Mouse (Mus musculus): ENCODE measurements at regions not wholly inside any gene's neighbourhood (a gene's known extent, or its start where the extent isn't known, plus 50 kb on each side); places are given as distances from the start of the nearest gene placed in this dataset.

GRCm38 (mm10) chr14:86431215-86431816 lies 709.7 kb downstream of the Diaph3 start:
- H3K36me3 ChIP-seq (ENCODE audit: control insufficient read depth, insufficient read depth, low read length): no peaks in the 10 kb centered on the region
- ATAC-seq (ENCODE audit: insufficient number of reproducible peaks, low FRiP score, low TSS enrichment, low read depth) (no peak), DNase-seq (ENCODE audit: low spot score) (no peak)
- no peak overlapping the region for H3K27ac ChIP-seq (replicated peaks; ENCODE audit: low read depth, low read length)
- no peaks in the 10 kb centered on the region for H3K4me1 ChIP-seq (ENCODE audit: control insufficient read depth, insufficient read depth, low read length)
- H3K4me3 ChIP-seq (ENCODE audit: low read depth, low read length): no peak overlapping the region
- H3K9ac ChIP-seq (ENCODE audit: low read length): no peak overlapping the region
- no peak overlapping the region for H3K4me2 ChIP-seq (ENCODE audit: low read depth, severe bottlenecking)
- H3K9me3 ChIP-seq (ENCODE audit: control insufficient read depth, low read length): no peaks in the 10 kb centered on the region
- 48% methylated on average over 6 of the region's 6 CpGs for WGBS
- no peaks in the 10 kb centered on the region for H3K27me3 ChIP-seq (ENCODE audit: control insufficient read depth, insufficient read depth, low read length)

DNA sequence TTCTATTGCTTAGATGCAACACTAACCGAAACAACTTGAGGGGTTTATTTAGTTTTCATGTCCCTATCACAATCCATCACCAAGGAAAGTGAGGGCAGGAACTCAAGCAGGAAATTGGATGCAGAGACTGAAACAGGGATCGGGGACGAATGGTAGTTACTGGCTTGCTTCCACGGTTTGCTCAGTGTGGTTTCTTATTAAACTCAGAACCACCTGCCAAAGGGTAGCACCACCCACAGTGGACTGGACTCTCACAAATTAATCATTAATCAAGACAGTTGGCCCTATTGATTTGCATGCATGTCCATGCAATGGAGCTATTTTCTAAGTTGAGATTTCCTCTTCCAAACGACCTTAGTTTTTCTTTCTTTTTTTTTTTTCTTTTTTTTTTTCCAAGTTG lies 719.2 kb downstream of the Diaph3 start:
- WGBS: 56% methylated on average over 5 of the region's 5 CpGs
- no peaks in the 10 kb centered on the region for H3K9me3 ChIP-seq (ENCODE audit: control insufficient read depth, low read length)
- H3K4me3 ChIP-seq (ENCODE audit: low read depth, low read length): no peak overlapping the region
- H3K9ac ChIP-seq (ENCODE audit: low read length): no peak overlapping the region
- no peak for DNase-seq (ENCODE audit: low spot score)
- no peaks in the 10 kb centered on the region for H3K27me3 ChIP-seq (ENCODE audit: control insufficient read depth, insufficient read depth, low read length)
- no peaks in the 10 kb centered on the region for H3K36me3 ChIP-seq (ENCODE audit: control insufficient read depth, insufficient read depth, low read length)
- no peak overlapping the region for H3K27ac ChIP-seq (replicated peaks; ENCODE audit: low read depth, low read length)
- H3K4me2 ChIP-seq (ENCODE audit: low read depth, severe bottlenecking): no peak overlapping the region
- no peak for ATAC-seq (ENCODE audit: insufficient number of reproducible peaks, low FRiP score, low TSS enrichment, low read depth)
- no peaks in the 10 kb centered on the region for H3K4me1 ChIP-seq (ENCODE audit: control insufficient read depth, insufficient read depth, low read length)

- peak; percentile 62; the same call in 1 of the 2 replicates for ATAC-seq (ENCODE audit: insufficient number of reproducible peaks, low FRiP score, low TSS enrichment, low read depth)
- H3K4me2 ChIP-seq (ENCODE audit: low read depth, severe bottlenecking): no peak overlapping the region
- 80% methylated on average over 3 of the region's 3 CpGs for WGBS
- no peak overlapping the region for H3K4me3 ChIP-seq (ENCODE audit: low read depth, low read length)
- no peak overlapping the region for H3K27ac ChIP-seq (replicated peaks; ENCODE audit: low read depth, low read length)
- no peak overlapping the region for H3K9ac ChIP-seq (ENCODE audit: low read length)
- DNase-seq (ENCODE audit: low spot score): no peak
- H3K36me3 ChIP-seq (ENCODE audit: control insufficient read depth, insufficient read depth, low read length): no peaks in the 10 kb centered on the region
- no peaks in the 10 kb centered on the region for H3K27me3 ChIP-seq (ENCODE audit: control insufficient read depth, insufficient read depth, low read length)
- no peaks in the 10 kb centered on the region for H3K9me3 ChIP-seq (ENCODE audit: control insufficient read depth, low read length)
- no peaks in the 10 kb centered on the region for H3K4me1 ChIP-seq (ENCODE audit: control insufficient read depth, insufficient read depth, low read length)
Measured at GRCm38 (mm10) chr14:86419959-86420598, 721.0 kb downstream of the Diaph3 start.

DNA sequence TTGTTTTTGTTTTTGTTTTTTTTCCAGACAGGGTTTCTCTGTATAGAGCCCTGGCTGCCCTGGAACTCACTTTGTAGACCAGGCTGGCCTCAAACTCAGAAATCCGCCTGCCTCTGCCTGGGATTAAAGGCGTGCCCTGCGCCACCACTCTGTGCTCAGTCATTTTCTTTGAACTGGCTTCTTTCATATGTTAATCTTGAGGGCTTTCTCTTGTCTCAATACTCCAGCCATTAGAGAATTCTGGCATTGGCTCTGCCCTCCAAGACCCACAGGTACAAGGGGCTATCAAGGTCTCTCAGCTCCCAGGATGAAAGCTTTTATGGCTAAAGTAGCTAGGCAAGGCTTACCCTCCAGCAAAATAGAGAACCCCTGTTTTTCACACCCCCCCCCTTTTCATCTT lies 744.2 kb downstream of the Diaph3 start:
- 86% methylated on average over 3 of the region's 3 CpGs for WGBS
- no peak overlapping the region for H3K4me3 ChIP-seq (ENCODE audit: low read depth, low read length)
- no peak overlapping the region for H3K9ac ChIP-seq (ENCODE audit: low read length)
- ATAC-seq (ENCODE audit: insufficient number of reproducible peaks, low FRiP score, low TSS enrichment, low read depth) (no peak), DNase-seq (ENCODE audit: low spot score) (no peak)
- peaks cover 3% of the 10 kb centered on the region; the same call in 1 of the 2 replicates for H3K27me3 ChIP-seq (ENCODE audit: control insufficient read depth, insufficient read depth, low read length)
- no peaks in the 10 kb centered on the region for H3K4me1 ChIP-seq (ENCODE audit: control insufficient read depth, insufficient read depth, low read length)
- H3K4me2 ChIP-seq (ENCODE audit: low read depth, severe bottlenecking): no peak overlapping the region
- H3K27ac ChIP-seq (replicated peaks; ENCODE audit: low read depth, low read length): no peak overlapping the region
- H3K36me3 ChIP-seq (ENCODE audit: control insufficient read depth, insufficient read depth, low read length): no peaks in the 10 kb centered on the region
- no peaks in the 10 kb centered on the region for H3K9me3 ChIP-seq (ENCODE audit: control insufficient read depth, low read length)

DNA sequence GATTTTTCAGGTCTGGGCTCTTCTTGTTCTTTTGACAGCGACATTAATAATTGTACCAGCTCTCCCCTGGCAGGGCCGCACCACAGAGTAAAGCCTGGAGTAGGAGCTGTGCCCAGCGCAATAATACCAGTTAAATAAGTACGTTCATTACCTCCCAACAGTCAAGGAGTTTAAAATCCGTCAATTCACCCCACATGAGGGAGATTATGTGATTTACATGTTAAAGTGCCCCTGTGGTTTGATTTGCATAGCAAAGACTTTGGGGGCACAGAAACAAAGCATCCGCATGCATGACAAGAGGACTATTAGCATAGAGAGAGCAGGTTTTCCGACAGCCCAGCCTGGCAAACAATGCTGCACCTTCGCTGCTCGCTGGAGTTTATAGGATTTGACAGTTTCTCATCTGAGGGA lies 745.1 kb downstream of the Diaph3 start:
- Histone ChIP-seq H3K9ac (ENCODE audit: low read length) (no peak overlapping the region), H3K4me2 (ENCODE audit: low read depth, severe bottlenecking) (no peak overlapping the region), H3K27me3 (ENCODE audit: control insufficient read depth, insufficient read depth, low read length) (peaks cover 3% of the 10 kb centered on the region; the same call in 1 of the 2 replicates), H3K4me1 (ENCODE audit: control insufficient read depth, insufficient read depth, low read length) (no peaks in the 10 kb centered on the region), H3K36me3 (ENCODE audit: control insufficient read depth, insufficient read depth, low read length) (no peaks in the 10 kb centered on the region), H3K9me3 (ENCODE audit: control insufficient read depth, low read length) (no peaks in the 10 kb centered on the region), H3K4me3 (ENCODE audit: low read depth, low read length) (no peak overlapping the region), H3K27ac (replicated peaks; ENCODE audit: low read depth, low read length) (no peak overlapping the region)
- 13% methylated on average over 9 of the region's 9 CpGs for WGBS
- ATAC-seq (ENCODE audit: insufficient number of reproducible peaks, low FRiP score, low TSS enrichment, low read depth) (no peak), DNase-seq (ENCODE audit: low spot score) (no peak)

GRCm38 (mm10) chr14:86395531-86395930 lies 745.5 kb downstream of the Diaph3 start:
- no peak overlapping the region for H3K4me2 ChIP-seq (ENCODE audit: low read depth, severe bottlenecking)
- DNase-seq (ENCODE audit: low spot score): no peak

GRCm38 (mm10) chr14:86395068-86395467 lies 746.0 kb downstream of the Diaph3 start:
- Histone ChIP-seq H3K36me3 (ENCODE audit: control insufficient read depth, insufficient read depth, low read length) (no peaks in the 10 kb centered on the region), H3K27me3 (ENCODE audit: control insufficient read depth, insufficient read depth, low read length) (peaks cover 3% of the 10 kb centered on the region; the same call in 1 of the 2 replicates), H3K4me2 (ENCODE audit: low read depth, severe bottlenecking) (no peak overlapping the region), H3K27ac (replicated peaks; ENCODE audit: low read depth, low read length) (no peak overlapping the region), H3K4me3 (ENCODE audit: low read depth, low read length) (no peak overlapping the region), H3K4me1 (ENCODE audit: control insufficient read depth, insufficient read depth, low read length) (no peaks in the 10 kb centered on the region), H3K9ac (ENCODE audit: low read length) (no peak overlapping the region), H3K9me3 (ENCODE audit: control insufficient read depth, low read length) (no peaks in the 10 kb centered on the region)
- WGBS: 71% methylated on average over 7 of the region's 7 CpGs
- ATAC-seq (ENCODE audit: insufficient number of reproducible peaks, low FRiP score, low TSS enrichment, low read depth) (no peak), DNase-seq (ENCODE audit: low spot score) (no peak)

More at GRCm38 (mm10) chr14:86395531-86395930, 745.5 kb downstream of the Diaph3 start:
- no peak for ATAC-seq (ENCODE audit: insufficient number of reproducible peaks, low FRiP score, low TSS enrichment, low read depth)
- no peak overlapping the region for H3K9ac ChIP-seq (ENCODE audit: low read length)
- no peaks in the 10 kb centered on the region for H3K4me1 ChIP-seq (ENCODE audit: control insufficient read depth, insufficient read depth, low read length)
- peaks cover 3% of the 10 kb centered on the region; the same call in 1 of the 2 replicates for H3K27me3 ChIP-seq (ENCODE audit: control insufficient read depth, insufficient read depth, low read length)
- H3K9me3 ChIP-seq (ENCODE audit: control insufficient read depth, low read length): no peaks in the 10 kb centered on the region
- H3K27ac ChIP-seq (replicated peaks; ENCODE audit: low read depth, low read length): no peak overlapping the region
- no peaks in the 10 kb centered on the region for H3K36me3 ChIP-seq (ENCODE audit: control insufficient read depth, insufficient read depth, low read length)
- 21% methylated on average over 10 of the region's 10 CpGs for WGBS
- H3K4me3 ChIP-seq (ENCODE audit: low read depth, low read length): no peak overlapping the region

DNA sequence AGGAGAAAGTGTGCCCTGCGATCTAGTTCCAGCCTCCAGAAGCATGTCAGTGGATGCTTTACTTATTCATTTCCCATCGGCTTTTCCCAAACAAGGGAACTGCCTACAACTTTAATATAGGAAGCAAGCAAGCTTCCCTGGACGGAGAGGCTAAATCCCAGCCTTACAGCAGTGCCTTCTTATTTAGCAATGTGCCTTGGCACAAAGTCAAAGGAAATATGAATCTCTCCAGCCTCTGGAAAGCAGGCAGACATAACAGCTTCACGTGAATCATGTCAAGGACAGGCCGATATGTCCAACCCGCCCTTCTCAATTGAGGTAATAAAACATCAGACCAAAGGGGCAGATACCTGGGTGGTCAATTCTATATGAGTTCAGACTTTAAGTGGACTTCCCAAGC lies 755.9 kb downstream of the Diaph3 start:
- ATAC-seq (ENCODE audit: insufficient number of reproducible peaks, low FRiP score, low TSS enrichment, low read depth) (no peak), DNase-seq (ENCODE audit: low spot score) (no peak)
- H3K4me3 ChIP-seq (ENCODE audit: low read depth, low read length): no peak overlapping the region
- WGBS: 81% methylated on average over 6 of the region's 6 CpGs
- H3K9me3 ChIP-seq (ENCODE audit: control insufficient read depth, low read length): no peaks in the 10 kb centered on the region
- H3K9ac ChIP-seq (ENCODE audit: low read length): no peak overlapping the region
- H3K27ac ChIP-seq (replicated peaks; ENCODE audit: low read depth, low read length): no peak overlapping the region
- H3K4me1 ChIP-seq (ENCODE audit: control insufficient read depth, insufficient read depth, low read length): no peaks in the 10 kb centered on the region
- no peaks in the 10 kb centered on the region for H3K36me3 ChIP-seq (ENCODE audit: control insufficient read depth, insufficient read depth, low read length)
- no peak overlapping the region for H3K4me2 ChIP-seq (ENCODE audit: low read depth, severe bottlenecking)
- no peaks in the 10 kb centered on the region for H3K27me3 ChIP-seq (ENCODE audit: control insufficient read depth, insufficient read depth, low read length)
